Mouse (Mus musculus) liver, embryonic 14.5 days (tissue): Measurements from ENCODE around the gene Tada2b.

Source experiments
- CTCF ChIP-seq: IDR thresholded peaks from 2 replicates; pipeline ENCODE4 v1.5.1; 2016; ENCODE audit warnings: antibody characterized with exemption, low read depth, control low read depth
- EP300 ChIP-seq: IDR thresholded peaks from 2 replicates; pipeline ENCODE4 v1.6.1; 2016; ENCODE audit warnings: antibody characterized with exemption, low read depth

DNA sequence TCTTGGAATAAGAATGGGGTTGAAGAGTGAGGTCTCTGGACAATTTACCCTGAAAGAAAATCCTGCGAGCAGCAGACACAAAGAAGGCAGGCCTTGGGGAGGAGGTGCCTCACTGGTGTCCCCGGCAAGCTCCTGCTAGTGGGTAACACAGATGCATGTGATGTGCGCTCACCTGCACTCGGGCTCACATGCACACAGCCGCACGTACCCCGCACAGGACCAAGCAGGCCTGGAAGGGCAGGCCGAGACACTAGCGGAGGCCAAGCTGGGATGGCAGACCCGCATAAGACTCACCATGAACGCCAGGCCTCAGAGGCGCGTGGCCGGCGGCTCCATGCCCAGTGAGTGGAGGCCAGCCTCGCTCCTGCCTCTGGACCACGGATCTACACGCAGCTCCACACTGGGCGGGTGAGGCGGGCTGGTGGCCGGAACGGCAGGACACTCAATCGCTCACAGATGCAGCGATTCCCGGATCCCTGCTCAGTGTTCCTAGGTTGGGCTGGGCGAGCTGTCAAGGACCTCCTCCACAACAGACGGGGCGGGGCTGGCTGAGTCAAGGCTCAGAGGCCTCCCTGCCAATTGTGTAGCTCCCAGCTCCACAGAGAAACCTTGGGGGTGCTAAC is 46.2 kb upstream of the Tada2b start:
- TF ChIP-seq EP300: no peak
- TF ChIP-seq CTCF: 0 out of 2 replicates have a peak, but pooled peaks have one; percentile 3
